Mouse (Mus musculus) liver, postnatal 0 days (tissue): Measurements from ENCODE around the gene Rpl5. TPM values are rescaled to one million over a fixed set of nuclear protein-coding genes. Genes with fewer than 3 reads are reported as not detected.

Experiments
- ATAC-seq: fragments of 200-750 bp; cut with Nextera tagmentation; 2 replicates; pipeline ENCODE4 v1.8.0; 2017; ENCODE audit warnings: mild to moderate bottlenecking, moderate library complexity
- DNase-seq: peaks from one replicate; pipeline ENCODE4 v3.0.0-alpha.2; 2016
- H3K27ac ChIP-seq: fragments of 300-500 bp; sonication (generic); 2 replicates; pipeline ENCODE4 v1.5.1; 2014; ENCODE audit warnings: antibody characterized with exemption, moderate library complexity, mild to moderate bottlenecking, low read depth
- H3K27me3 ChIP-seq: fragments of 300-500 bp; sonication (generic); 2 replicates; pipeline ENCODE4 v1.6.1; 2014; ENCODE audit warnings: low read length, control low read depth, mixed read lengths; ENCODE audit not compliant: insufficient read depth
- H3K36me3 ChIP-seq: fragments of 300-500 bp; sonication (generic); replicated peaks from 2 replicates; pipeline ENCODE4 v1.6.1; 2014; ENCODE audit warnings: mild to moderate bottlenecking, control low read depth, low read length, moderate library complexity, mixed read lengths; ENCODE audit not compliant: insufficient read depth
- H3K4me1 ChIP-seq: fragments of 300-500 bp; sonication (generic); 2 replicates; pipeline ENCODE4 v1.6.1; 2014; ENCODE audit warnings: antibody characterized with exemption, mild to moderate bottlenecking, control low read depth; ENCODE audit not compliant: insufficient read depth
- H3K4me2 ChIP-seq: fragments of 300-500 bp; sonication (generic); 2 replicates; pipeline ENCODE4 v1.6.1; 2014; ENCODE audit warnings: low read depth, mild to moderate bottlenecking, low read length, moderate library complexity, mixed read lengths
- H3K4me3 ChIP-seq: fragments of 300-500 bp; sonication (generic); 2 replicates; pipeline ENCODE4 v1.5.1; 2014; ENCODE audit warnings: low read depth, low read length
- H3K9ac ChIP-seq: fragments of 300-500 bp; sonication (generic); replicated peaks from 2 replicates; pipeline ENCODE4 v1.6.1; 2014; ENCODE audit warnings: mild to moderate bottlenecking, moderate library complexity
- H3K9me3 ChIP-seq: fragments of 300-500 bp; sonication (generic); 2 replicates; pipeline ENCODE4 v1.6.1; 2016; ENCODE audit warnings: mild to moderate bottlenecking, control low read depth, low read length, mixed read lengths
- CTCF ChIP-seq: sonication (generic); IDR thresholded peaks from 2 replicates; pipeline ENCODE4 v1.5.1; 2016; ENCODE audit warnings: antibody characterized with exemption, low read depth
- EP300 ChIP-seq: IDR thresholded peaks from 2 replicates; pipeline ENCODE4 v1.6.1; 2016; ENCODE audit warnings: antibody characterized with exemption, low read depth, mild to moderate bottlenecking
- WGBS: fragments of 180-500 bp; shearing (Covaris S2); extraction: QIAGEN DNeasy Blood & Tissue Kit; methylation state at CpG from one replicate; pipeline ENCODE4 v1.1.7; 2014; ENCODE audit not compliant: insufficient replicate concordance; 5-methylcytosine and 5-hydroxymethylcytosine counted together
- polyA plus RNA-seq: library from polyadenylated mRNA; unstranded; fragments of >200 nt; fragmentation: Nextera tagmentation; extraction: Ambion mirVana; gene quantifications from 2 replicates; pipeline ENCODE4 v1.2.1, GENCODE M21; 2015

Rpl5 gene
- polyA plus RNA-seq, 1 experiment from 2014 or later, result 20.2 TPM

GRCm38 (mm10) chr5:107910084-107910616 lies 9.8 kb downstream of the Rpl5 start:
- ATAC-seq, result no peak
- Histone ChIP-seq H3K4me3 (no peak overlapping the region), H3K4me1 (no peaks in the 10 kb centered on the region), H3K27ac (no peak overlapping the region), H3K9ac (no peak overlapping the region), H3K36me3 (peaks cover 46% of the 10 kb centered on the region), H3K9me3 (no peaks in the 10 kb centered on the region), H3K4me2 (no peak overlapping the region), H3K27me3 (no peaks in the 10 kb centered on the region)
- WGBS, result 54% methylated on average over 5 of the region's 5 CpGs
- TF ChIP-seq EP300 (no peak), CTCF (no peak)
- DNase-seq, result no peak

GRCm38 (mm10) chr5:107911012-107911411 lies 10.7 kb downstream of the Rpl5 start:
- H3K4me3 ChIP-seq, result no peak overlapping the region
- no peak overlapping the region for H3K27ac ChIP-seq
- no peaks in the 10 kb centered on the region for H3K4me1 ChIP-seq
- DNase-seq, result no peak
- H3K36me3 ChIP-seq, result peaks cover 39% of the 10 kb centered on the region
- TF ChIP-seq EP300 (no peak), CTCF (no peak)
- ATAC-seq, result no peak
- WGBS, result 80% methylated on average over 5 of the region's 5 CpGs
- H3K27me3 ChIP-seq, result no peaks in the 10 kb centered on the region
- no peak overlapping the region for H3K9ac ChIP-seq
- H3K4me2 ChIP-seq, result no peak overlapping the region
- no peaks in the 10 kb centered on the region for H3K9me3 ChIP-seq

- ATAC-seq (no peak), DNase-seq (no peak)
- TF ChIP-seq EP300 (no peak), CTCF (no peak)
- H3K36me3 ChIP-seq, result 0 out of 2 replicates have a peak, but pooled peaks cover 5% of the 10 kb centered on the region
- H3K4me2 ChIP-seq, result no peak overlapping the region
- no peak overlapping the region for H3K4me3 ChIP-seq
- WGBS, result 68% methylated on average over 4 of the region's 4 CpGs
- no peaks in the 10 kb centered on the region for H3K4me1 ChIP-seq
- no peaks in the 10 kb centered on the region for H3K27me3 ChIP-seq
- H3K9ac ChIP-seq, result no peak overlapping the region
- H3K27ac ChIP-seq, result no peak overlapping the region
- H3K9me3 ChIP-seq, result no peaks in the 10 kb centered on the region
These were observed 15.0 kb downstream of the Rpl5 start for GRCm38 (mm10) chr5:107915280-107915679.

GRCm38 (mm10) chr5:107921400-107922252 lies 21.3 kb downstream of the Rpl5 start:
- Histone ChIP-seq H3K9ac (no peak overlapping the region), H3K9me3 (no peaks in the 10 kb centered on the region)
- peak; percentile 94 for TF ChIP-seq CTCF
- TF ChIP-seq EP300, result no peak

DNA sequence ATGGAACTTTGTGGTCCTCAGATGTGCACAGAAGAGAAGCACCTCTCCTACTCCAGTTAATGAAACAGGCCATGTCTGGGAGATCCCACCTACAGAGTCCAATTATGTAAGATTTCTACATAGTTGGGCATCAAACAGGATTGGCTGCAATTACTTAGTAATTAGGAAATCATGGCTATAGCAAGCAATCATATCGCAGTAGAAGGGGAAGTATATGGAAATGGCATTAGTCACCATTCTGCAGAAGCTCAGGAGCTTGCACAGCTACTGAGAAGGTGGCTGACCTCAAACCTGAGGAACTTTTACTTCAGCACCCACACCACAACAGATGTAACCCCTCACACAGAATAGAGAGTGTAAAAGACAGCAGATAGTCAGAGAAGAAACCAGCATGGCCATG lies 22.5 kb downstream of the Rpl5 start:
- DNase-seq, result no peak
- no peak overlapping the region for H3K27ac ChIP-seq
- no peak overlapping the region for H3K4me2 ChIP-seq
- WGBS, result 61% methylated on average over 1 of the region's 1 CpGs
- no peak overlapping the region for H3K4me3 ChIP-seq
- ATAC-seq, result peak; percentile 15; the same call in 1 of the 2 replicates
- no peaks in the 10 kb centered on the region for H3K9me3 ChIP-seq
- H3K9ac ChIP-seq, result no peak overlapping the region
- no peaks in the 10 kb centered on the region; the same call in 1 of the 2 replicates for H3K4me1 ChIP-seq
- no peaks in the 10 kb centered on the region for H3K36me3 ChIP-seq
- H3K27me3 ChIP-seq, result no peaks in the 10 kb centered on the region
- TF ChIP-seq CTCF (no peak), EP300 (no peak)

More at GRCm38 (mm10) chr5:107921400-107922252, 21.3 kb downstream of the Rpl5 start:
- Histone ChIP-seq H3K4me3 (no peak overlapping the region), H3K36me3 (no peaks in the 10 kb centered on the region), H3K27ac (no peak overlapping the region), H3K27me3 (no peaks in the 10 kb centered on the region), H3K4me2 (no peak overlapping the region), H3K4me1 (no peaks in the 10 kb centered on the region)
- ATAC-seq (peak; percentile 64), DNase-seq (no peak)
- 73% methylated on average over 2 of the region's 2 CpGs for WGBS

GRCm38 (mm10) chr5:107924564-107924963 lies 24.3 kb downstream of the Rpl5 start:
- 87% methylated on average over 8 of the region's 8 CpGs for WGBS
- ATAC-seq (no peak), DNase-seq (no peak)
- Histone ChIP-seq H3K27ac (no peak overlapping the region), H3K9me3 (no peaks in the 10 kb centered on the region), H3K4me1 (no peaks in the 10 kb centered on the region; the same call in 1 of the 2 replicates), H3K27me3 (no peaks in the 10 kb centered on the region), H3K4me3 (no peak overlapping the region), H3K36me3 (no peaks in the 10 kb centered on the region), H3K9ac (no peak overlapping the region), H3K4me2 (no peak overlapping the region)
- TF ChIP-seq CTCF (no peak), EP300 (no peak)
